Mouse (Mus musculus) thymus, postnatal 25 days (tissue): ENCODE results near the gene Adgrf1.

Experiments used
- DNase-seq: peaks from one replicate; pipeline ENCODE4 v3.0.0; 2022

Gene Adgrf1

GRCm38 (mm10) chr17:43270161-43270560 is at the start of gene Adgrf1:
Gene Adgrf1 (plus strand): TSS chr17:43270329.
- DNase-seq = no peak

DNA sequence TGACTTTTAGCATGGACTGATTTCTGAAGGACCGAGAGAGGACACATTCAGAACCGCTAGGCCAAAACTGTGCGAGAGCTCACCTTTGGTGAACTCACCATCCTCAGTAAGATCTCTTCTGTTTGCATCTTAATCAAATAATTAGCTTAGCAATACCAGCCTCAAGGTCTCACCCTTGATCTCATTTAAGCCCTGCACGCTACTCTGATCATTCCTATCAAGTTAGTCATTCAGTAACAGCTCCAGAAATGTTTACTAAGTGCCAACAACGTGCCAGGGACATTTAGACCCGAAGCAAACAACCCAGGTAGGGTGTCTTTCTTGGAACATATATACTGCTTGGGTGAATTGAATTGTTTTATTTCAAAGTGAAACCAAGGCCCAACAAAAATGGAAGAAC is 44.0 kb upstream of the Adgrf1 start:
- no peak for DNase-seq

GRCm38 (mm10) chr17:43229621-43230513 is 40.3 kb upstream of the Adgrf1 start:
- peak; percentile 71 for DNase-seq

DNA sequence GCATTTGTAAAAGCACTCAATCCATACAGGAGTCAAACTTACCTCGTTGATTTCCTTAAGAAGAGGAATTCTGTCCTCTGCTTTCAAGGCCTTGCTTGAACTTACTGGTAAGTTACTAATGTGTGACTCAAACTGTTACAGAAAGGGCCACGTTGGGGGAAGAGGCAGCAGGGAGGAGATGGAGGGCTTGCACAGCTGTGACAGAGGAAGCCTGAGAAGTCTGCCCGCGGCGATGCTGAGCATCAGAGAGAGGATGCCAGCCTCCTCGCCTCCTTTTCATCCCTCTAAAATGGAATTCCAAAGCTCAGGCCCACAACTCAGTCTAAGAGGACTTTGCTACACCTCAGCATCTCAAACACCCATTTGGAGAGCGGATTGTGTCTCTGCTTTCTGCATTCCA is 39.3 kb upstream of the Adgrf1 start:
- peak; percentile 39 for DNase-seq

- peak; percentile 71 for DNase-seq
These were observed 37.4 kb upstream of the Adgrf1 start for GRCm38 (mm10) chr17:43232769-43233168.

DNA sequence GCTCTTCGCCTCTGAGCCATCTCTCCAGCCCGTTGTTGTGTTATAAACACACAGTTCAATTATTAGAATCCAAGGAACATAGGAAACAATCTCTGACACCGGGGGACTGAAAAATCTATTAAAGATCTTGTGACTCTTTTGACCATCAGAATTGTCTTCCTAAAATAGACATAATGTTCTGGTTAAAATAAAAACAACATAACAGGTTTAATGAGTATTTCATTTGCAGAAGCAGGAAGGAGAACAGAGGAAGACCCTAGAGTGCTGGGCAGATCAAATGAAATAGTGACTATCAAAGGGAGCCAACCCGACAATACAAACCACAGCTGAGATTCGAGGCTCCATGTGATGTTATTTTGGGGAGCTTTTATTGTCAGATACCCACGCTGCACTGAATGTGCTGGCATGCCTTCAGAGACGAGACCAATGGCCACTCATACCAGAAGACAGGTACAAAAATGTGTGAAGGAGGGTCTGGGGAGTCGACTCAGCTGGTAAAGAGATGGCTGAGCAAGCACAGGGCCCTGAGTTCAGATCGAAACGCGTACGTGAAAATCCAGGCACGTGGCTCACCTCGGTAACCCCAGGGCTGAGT is 33.4 kb upstream of the Adgrf1 start:
- no peak for DNase-seq

DNA sequence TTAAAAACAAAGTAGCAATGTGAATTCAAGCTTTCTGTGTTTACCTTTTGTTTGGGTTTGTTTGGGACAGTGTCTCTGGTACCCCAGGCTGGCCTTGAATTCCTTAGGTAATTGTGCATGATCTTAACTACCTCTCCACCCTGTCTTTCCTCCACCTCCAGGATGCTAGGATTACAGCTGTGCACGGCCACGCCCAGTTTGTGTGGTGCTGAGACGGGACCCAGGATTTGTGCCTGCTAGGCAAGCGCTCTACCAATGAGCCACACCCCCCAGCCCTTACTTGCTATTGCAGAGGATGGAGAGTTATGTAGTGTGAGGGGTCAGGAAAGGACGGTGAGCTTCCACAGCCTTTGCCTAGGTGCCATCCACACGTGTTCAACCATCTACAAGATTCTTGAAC is 31.1 kb upstream of the Adgrf1 start:
- DNase-seq = no peak

DNA sequence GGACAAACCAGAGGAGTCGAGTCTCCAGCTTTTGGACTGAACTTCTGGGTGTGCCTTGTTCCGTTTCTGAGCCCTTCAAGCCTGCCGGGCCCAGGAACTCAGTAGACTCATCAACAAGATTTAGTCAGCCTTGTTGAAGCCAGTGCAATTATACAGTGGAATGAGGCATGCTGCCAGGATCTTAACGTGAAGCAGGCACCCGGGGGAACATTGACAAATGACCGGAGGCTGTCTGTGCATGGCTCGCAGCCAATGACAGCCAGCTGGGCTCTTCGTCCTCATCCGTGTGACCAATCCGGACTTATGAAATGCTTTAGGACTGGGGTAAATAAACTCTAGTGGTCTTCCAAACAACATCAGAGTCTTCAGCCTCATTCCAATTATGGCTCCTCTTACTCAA is 29.0 kb upstream of the Adgrf1 start:
- DNase-seq = no peak

- DNase-seq = no peak
These were observed 27.5 kb upstream of the Adgrf1 start for GRCm38 (mm10) chr17:43242609-43243008.

- DNase-seq = no peak
These were observed 24.8 kb upstream of the Adgrf1 start for GRCm38 (mm10) chr17:43245364-43245763.

DNA sequence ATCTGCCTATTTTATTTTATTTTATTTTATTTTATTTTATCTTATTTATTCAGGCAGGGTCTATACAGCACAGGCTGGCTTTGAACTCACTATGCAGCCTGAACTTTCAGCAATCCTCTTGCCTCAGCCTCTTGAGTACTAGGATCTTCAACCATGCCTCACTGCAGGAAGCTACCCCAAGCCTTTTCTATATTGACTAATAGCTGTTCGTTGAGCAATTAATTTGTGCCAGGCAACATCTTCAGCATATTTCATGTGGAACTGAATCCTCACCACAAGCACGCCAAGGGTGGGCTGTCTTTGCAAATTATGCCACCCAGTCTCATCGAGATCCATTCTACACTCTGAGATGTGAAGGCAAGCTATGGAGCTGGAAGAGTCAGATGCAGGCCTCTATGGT is 22.9 kb upstream of the Adgrf1 start:
- no peak for DNase-seq

DNA sequence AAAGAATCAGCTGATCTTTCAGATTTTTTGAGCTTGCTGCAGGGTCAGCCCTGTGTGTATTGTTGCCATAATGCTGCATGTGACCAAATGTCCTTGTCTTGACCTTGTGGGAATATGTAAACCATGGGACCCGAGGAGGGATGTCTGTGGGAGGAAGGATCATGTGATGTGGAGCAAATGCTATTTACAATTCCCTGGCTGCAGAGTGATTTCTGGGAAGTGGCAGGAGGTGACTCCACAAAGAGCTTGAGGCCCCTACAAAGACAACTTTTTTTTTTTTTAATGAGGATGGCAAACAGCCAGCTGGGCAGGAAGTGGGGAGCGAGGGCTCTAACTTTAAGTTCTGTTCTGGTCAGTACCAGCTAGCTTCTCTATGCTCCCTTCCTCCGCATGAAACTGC is 20.5 kb upstream of the Adgrf1 start:
- no peak for DNase-seq

- DNase-seq = no peak
These were observed 18.6 kb upstream of the Adgrf1 start for GRCm38 (mm10) chr17:43251249-43252125.

- no peak for DNase-seq
These were observed 17.3 kb upstream of the Adgrf1 start for GRCm38 (mm10) chr17:43252846-43253245.

- peak; percentile 33 for DNase-seq
These were observed 15.9 kb upstream of the Adgrf1 start for GRCm38 (mm10) chr17:43254261-43254660.

DNA sequence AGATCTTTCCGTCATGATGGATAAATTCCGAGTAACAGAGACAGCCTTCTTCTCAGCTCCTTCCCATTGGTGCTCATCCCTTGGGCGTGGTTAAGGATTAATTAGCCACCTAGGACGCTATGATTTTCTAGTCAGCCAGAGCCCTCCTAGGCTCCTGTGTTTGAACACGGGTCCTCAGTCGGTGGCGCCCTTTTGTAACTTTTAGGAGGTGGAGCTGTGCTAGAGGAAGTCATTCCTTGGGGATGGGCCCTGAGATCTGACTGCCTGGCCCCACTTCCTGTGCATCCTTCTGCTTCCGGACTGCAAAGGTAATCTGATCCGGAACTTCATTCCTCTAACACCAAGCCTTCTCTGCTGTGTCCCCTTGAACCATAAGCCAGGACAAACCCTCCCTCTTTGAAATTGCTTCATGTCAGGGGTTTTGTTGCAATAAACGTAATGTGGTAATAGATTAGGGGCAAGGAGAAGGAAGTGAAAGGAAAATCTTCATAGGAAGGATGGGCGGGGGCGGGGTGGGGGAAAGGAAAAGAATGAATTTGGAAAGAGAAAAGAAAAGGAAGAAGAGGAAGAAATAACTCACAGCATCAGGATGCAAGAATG is 13.5 kb upstream of the Adgrf1 start:
- DNase-seq = no peak

DNA sequence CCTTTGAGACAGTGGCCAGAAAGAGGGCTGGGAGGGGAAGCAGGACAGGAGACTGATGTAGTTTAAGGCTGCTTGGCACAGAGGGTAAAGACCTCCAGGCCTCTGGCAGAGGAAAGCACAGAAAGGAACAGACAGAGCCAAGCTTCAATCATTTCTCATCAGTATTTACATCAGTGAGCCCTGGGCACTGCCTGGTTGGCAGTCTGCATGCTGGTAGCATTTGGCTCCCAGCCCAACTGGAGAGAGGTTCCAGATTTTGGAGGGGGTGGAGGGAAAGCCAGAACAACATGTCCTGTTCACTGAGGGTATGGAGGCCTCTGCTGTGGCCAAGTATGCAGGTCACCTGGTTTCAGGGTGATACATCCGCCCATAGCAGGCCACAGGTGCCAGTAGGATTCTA is 12.4 kb upstream of the Adgrf1 start:
- no peak for DNase-seq

DNA sequence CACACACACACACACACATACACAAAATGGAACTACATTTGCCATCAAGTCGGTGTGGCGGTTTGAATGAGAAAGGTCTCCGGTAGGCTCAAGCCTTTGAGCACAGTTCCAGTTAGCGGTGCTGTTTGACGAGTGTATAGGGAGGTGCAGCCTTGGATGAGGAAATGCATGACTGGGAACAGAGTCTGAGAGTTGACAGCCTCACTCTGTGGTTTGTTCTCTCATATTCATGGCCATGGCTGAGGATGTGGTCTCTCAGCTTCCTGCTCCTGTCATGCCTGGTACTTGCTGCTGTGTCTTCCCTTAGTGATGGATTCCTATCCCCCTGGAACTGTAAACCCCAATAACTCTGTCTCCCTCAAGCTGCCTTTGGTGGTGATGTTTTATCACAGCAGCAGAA is 8.2 kb upstream of the Adgrf1 start:
- DNase-seq = no peak

DNA sequence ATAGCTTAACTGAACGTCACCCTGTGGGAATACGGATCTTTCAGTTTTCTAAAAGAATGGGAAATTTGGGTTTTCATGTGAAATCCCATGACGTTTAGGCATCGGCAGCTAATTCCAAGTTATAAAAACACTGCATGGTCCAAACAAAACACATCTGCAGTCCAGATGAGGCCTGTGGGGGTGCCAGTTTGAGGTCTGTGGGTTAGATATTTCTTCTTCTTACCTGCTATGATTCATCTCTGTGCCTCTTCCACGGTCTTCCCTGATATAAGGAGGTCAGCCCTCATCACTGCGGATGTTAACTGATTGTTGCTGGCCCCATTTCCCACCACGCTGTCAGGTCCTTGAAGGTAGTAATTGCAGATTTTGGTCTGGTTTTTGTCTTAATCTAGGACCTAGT is 5.4 kb upstream of the Adgrf1 start:
- no peak for DNase-seq

DNA sequence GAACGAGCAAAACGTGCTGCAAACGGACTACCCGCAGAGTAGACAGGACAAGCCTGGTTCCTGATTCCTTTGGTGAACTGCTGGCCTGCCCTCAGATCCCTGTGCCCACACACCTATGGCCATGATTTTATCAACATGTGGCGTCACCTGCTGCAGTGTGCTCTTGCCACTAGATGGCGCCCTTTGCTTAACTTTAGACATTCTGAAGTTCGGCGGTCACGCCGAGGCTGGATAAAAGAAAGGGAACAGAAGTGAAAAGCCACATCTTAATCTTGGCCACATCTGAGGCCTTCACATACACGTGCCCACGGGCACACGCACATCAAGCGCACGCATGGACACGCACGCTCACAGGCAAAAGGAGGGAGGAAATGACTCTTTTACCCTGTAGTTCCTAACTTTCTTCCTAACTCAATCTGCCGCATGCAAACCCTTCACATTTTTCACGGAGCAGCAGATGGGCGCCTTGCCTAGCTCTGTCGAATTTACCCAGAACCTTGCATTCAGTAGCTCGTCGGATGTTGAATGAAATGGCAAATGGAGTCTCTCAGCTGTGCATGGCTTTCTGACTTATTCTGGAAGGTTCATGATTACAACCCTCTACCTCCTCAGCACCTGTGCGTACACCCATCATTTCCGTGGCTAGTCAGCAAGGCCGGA is 4.8 kb upstream of the Adgrf1 start:
- DNase-seq = peak; percentile 72

DNA sequence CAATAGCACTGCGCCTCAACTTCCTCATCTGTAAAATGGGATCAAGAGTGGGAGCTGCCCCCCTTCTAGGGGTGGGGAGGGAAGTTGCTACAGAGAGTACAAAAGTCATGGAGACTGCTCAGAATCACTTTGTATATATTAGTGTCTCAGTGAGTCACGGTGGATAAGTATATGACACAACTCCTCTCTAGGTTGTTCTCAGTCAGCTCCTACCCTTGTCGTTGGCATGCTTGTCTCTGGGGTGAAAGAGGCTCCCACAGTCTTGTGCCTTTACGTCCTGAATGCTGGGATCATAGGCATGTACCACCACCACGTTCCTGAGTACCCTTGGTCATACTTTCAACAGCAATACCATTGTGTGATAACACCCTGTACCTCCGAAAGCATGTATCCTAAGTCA is 4.2 kb upstream of the Adgrf1 start:
- DNase-seq = no peak

DNA sequence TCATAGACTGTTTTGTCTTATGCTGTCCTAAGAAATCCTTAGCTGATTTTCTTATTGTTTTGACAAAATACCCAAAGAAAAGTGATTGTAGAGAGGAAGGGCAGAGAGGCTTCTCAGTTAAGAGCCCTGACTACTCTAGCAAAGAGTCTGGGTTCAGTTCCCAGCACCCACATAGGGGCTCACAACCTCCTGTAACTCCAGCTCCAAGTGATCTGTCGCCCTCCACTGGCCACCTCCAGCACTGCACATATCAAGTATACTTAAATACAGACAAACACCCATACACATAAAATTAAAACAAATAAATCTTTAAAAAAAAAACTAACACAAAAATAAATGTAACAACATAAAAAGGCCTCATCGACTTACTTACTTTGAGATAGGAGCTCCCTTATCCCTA is 3.5 kb upstream of the Adgrf1 start:
- no peak for DNase-seq
